Mouse (Mus musculus): ENCODE measurements at regions not wholly inside any gene's neighbourhood (a gene's known extent, or its start where the extent isn't known, plus 50 kb on each side); places are given as distances from the start of the nearest gene placed in this dataset.
A peak's percentile ranks its signal among the peaks of the same experiment; 100 is the strongest.

GRCm38 (mm10) chr14:103913453-103913852 is 69.3 kb upstream of the Ednrb start:
- Histone ChIP-seq H3K9ac (ENCODE audit: low read depth, low read length) (no peak overlapping the region), H3K4me2 (ENCODE audit: low read depth, low read length) (no peak overlapping the region), H3K27me3 (replicated peaks; ENCODE audit: control insufficient read depth, insufficient read depth, low read length) (no peaks in the 10 kb centered on the region), H3K36me3 (ENCODE audit: control insufficient read depth, insufficient read depth, low read length) (no peaks in the 10 kb centered on the region), H3K4me1 (ENCODE audit: control insufficient read depth, insufficient read depth, low read length) (no peaks in the 10 kb centered on the region), H3K4me3 (ENCODE audit: low read depth, low read length) (no peak overlapping the region), H3K27ac (replicated peaks; ENCODE audit: low read depth, low read length) (no peak overlapping the region), H3K9me3 (ENCODE audit: control insufficient read depth, low read length) (no peaks in the 10 kb centered on the region)
- 92% methylated on average over 4 of the region's 4 CpGs for WGBS
- ATAC-seq (ENCODE audit: low read depth), result no peak
- DNase-seq (ENCODE audit: low spot score), result no peak

GRCm38 (mm10) chr14:103911707-103912106 is 67.5 kb upstream of the Ednrb start:
- Histone ChIP-seq H3K9me3 (ENCODE audit: control insufficient read depth, low read length) (no peaks in the 10 kb centered on the region), H3K9ac (ENCODE audit: low read depth, low read length) (no peak overlapping the region), H3K4me1 (ENCODE audit: control insufficient read depth, insufficient read depth, low read length) (no peaks in the 10 kb centered on the region), H3K27ac (replicated peaks; ENCODE audit: low read depth, low read length) (no peak overlapping the region), H3K36me3 (ENCODE audit: control insufficient read depth, insufficient read depth, low read length) (no peaks in the 10 kb centered on the region), H3K4me3 (ENCODE audit: low read depth, low read length) (no peak overlapping the region), H3K4me2 (ENCODE audit: low read depth, low read length) (no peak overlapping the region), H3K27me3 (replicated peaks; ENCODE audit: control insufficient read depth, insufficient read depth, low read length) (no peaks in the 10 kb centered on the region)
- WGBS, result 73% methylated on average over 4 of the region's 4 CpGs
- ATAC-seq (ENCODE audit: low read depth), result no peak
- no peak for DNase-seq (ENCODE audit: low spot score)

- Histone ChIP-seq H3K4me1 (ENCODE audit: control insufficient read depth, insufficient read depth, low read length) (no peaks in the 10 kb centered on the region), H3K27me3 (replicated peaks; ENCODE audit: control insufficient read depth, insufficient read depth, low read length) (no peaks in the 10 kb centered on the region), H3K36me3 (ENCODE audit: control insufficient read depth, insufficient read depth, low read length) (no peaks in the 10 kb centered on the region), H3K9me3 (ENCODE audit: control insufficient read depth, low read length) (no peaks in the 10 kb centered on the region), H3K9ac (ENCODE audit: low read depth, low read length) (no peak overlapping the region), H3K4me3 (ENCODE audit: low read depth, low read length) (no peak overlapping the region), H3K4me2 (ENCODE audit: low read depth, low read length) (no peak overlapping the region), H3K27ac (replicated peaks; ENCODE audit: low read depth, low read length) (no peak overlapping the region)
- ATAC-seq (ENCODE audit: low read depth), result no peak
- no peak for DNase-seq (ENCODE audit: low spot score)
- 97% methylated on average over 1 of the region's 1 CpGs for WGBS
Measured at GRCm38 (mm10) chr14:103911280-103911679, 67.1 kb upstream of the Ednrb start.

- Histone ChIP-seq H3K9me3 (ENCODE audit: control insufficient read depth, low read length) (no peaks in the 10 kb centered on the region), H3K27me3 (replicated peaks; ENCODE audit: control insufficient read depth, insufficient read depth, low read length) (no peaks in the 10 kb centered on the region), H3K9ac (ENCODE audit: low read depth, low read length) (no peak overlapping the region), H3K4me1 (ENCODE audit: control insufficient read depth, insufficient read depth, low read length) (no peaks in the 10 kb centered on the region), H3K27ac (replicated peaks; ENCODE audit: low read depth, low read length) (no peak overlapping the region), H3K4me3 (ENCODE audit: low read depth, low read length) (no peak overlapping the region), H3K4me2 (ENCODE audit: low read depth, low read length) (no peak overlapping the region), H3K36me3 (ENCODE audit: control insufficient read depth, insufficient read depth, low read length) (no peaks in the 10 kb centered on the region)
- WGBS, result 36% methylated on average over 2 of the region's 2 CpGs
- DNase-seq (ENCODE audit: low spot score) (no peak), ATAC-seq (ENCODE audit: low read depth) (no peak)
Measured at GRCm38 (mm10) chr14:103906417-103907070, 62.3 kb upstream of the Ednrb start.

GRCm38 (mm10) chr14:103900817-103901216 is 56.6 kb upstream of the Ednrb start:
- Histone ChIP-seq H3K9me3 (ENCODE audit: control insufficient read depth, low read length) (no peaks in the 10 kb centered on the region), H3K27me3 (replicated peaks; ENCODE audit: control insufficient read depth, insufficient read depth, low read length) (no peaks in the 10 kb centered on the region), H3K4me2 (ENCODE audit: low read depth, low read length) (no peak overlapping the region), H3K27ac (replicated peaks; ENCODE audit: low read depth, low read length) (no peak overlapping the region), H3K9ac (ENCODE audit: low read depth, low read length) (no peak overlapping the region), H3K4me3 (ENCODE audit: low read depth, low read length) (no peak overlapping the region), H3K36me3 (ENCODE audit: control insufficient read depth, insufficient read depth, low read length) (no peaks in the 10 kb centered on the region), H3K4me1 (ENCODE audit: control insufficient read depth, insufficient read depth, low read length) (peaks cover 12% of the 10 kb centered on the region)
- no peak for DNase-seq (ENCODE audit: low spot score)
- 69% methylated on average over 2 of the region's 2 CpGs for WGBS
- ATAC-seq (ENCODE audit: low read depth), result no peak

- Histone ChIP-seq H3K9me3 (ENCODE audit: control insufficient read depth, low read length) (no peaks in the 10 kb centered on the region), H3K27me3 (replicated peaks; ENCODE audit: control insufficient read depth, insufficient read depth, low read length) (peaks cover 1% of the 10 kb centered on the region; the same call in 1 of the 2 replicates), H3K4me3 (ENCODE audit: low read depth, low read length) (peak overlapping the region; percentile 25), H3K36me3 (ENCODE audit: control insufficient read depth, insufficient read depth, low read length) (no peaks in the 10 kb centered on the region), H3K9ac (ENCODE audit: low read depth, low read length) (peak overlapping the region; percentile 50), H3K27ac (replicated peaks; ENCODE audit: low read depth, low read length) (no peak overlapping the region), H3K4me2 (ENCODE audit: low read depth, low read length) (peak overlapping the region; percentile 55), H3K4me1 (ENCODE audit: control insufficient read depth, insufficient read depth, low read length) (peaks cover 12% of the 10 kb centered on the region)
- WGBS, result 14% methylated on average over 22 of the region's 22 CpGs
- peak; percentile 78 for ATAC-seq (ENCODE audit: low read depth)
- DNase-seq (ENCODE audit: low spot score), result peak; percentile 74
Measured at GRCm38 (mm10) chr14:103899111-103899814, 55.1 kb upstream of the Ednrb start.

- ATAC-seq (ENCODE audit: low read depth) (peak; percentile 18; the same call in 1 of the 2 replicates), DNase-seq (ENCODE audit: low spot score) (peak; percentile 23)
- Histone ChIP-seq H3K36me3 (ENCODE audit: control insufficient read depth, insufficient read depth, low read length) (no peaks in the 10 kb centered on the region), H3K9me3 (ENCODE audit: control insufficient read depth, low read length) (no peaks in the 10 kb centered on the region), H3K4me2 (ENCODE audit: low read depth, low read length) (peak overlapping the region; percentile 55), H3K9ac (ENCODE audit: low read depth, low read length) (0 out of 2 replicates have a peak overlapping the region, but pooled peaks have one; percentile 26), H3K27ac (replicated peaks; ENCODE audit: low read depth, low read length) (no peak overlapping the region), H3K27me3 (replicated peaks; ENCODE audit: control insufficient read depth, insufficient read depth, low read length) (peaks cover 3% of the 10 kb centered on the region; the same call in 1 of the 2 replicates), H3K4me3 (ENCODE audit: low read depth, low read length) (peak overlapping the region; percentile 25), H3K4me1 (ENCODE audit: control insufficient read depth, insufficient read depth, low read length) (peaks cover 12% of the 10 kb centered on the region)
- WGBS, result 24% methylated on average over 9 of the region's 9 CpGs
Measured at GRCm38 (mm10) chr14:103898689-103899088, 54.5 kb upstream of the Ednrb start.

- DNase-seq (ENCODE audit: low spot score) (no peak), ATAC-seq (ENCODE audit: low read depth) (no peak)
- H3K36me3 ChIP-seq (ENCODE audit: control insufficient read depth, insufficient read depth, low read length), result no peaks in the 10 kb centered on the region
- peaks cover 3% of the 10 kb centered on the region; the same call in 1 of the 2 replicates for H3K27me3 ChIP-seq (replicated peaks; ENCODE audit: control insufficient read depth, insufficient read depth, low read length)
- 94% methylated on average over 7 of the region's 7 CpGs for WGBS
- H3K4me2 ChIP-seq (ENCODE audit: low read depth, low read length), result no peak overlapping the region
- H3K9me3 ChIP-seq (ENCODE audit: control insufficient read depth, low read length), result no peaks in the 10 kb centered on the region
- no peak overlapping the region for H3K27ac ChIP-seq (replicated peaks; ENCODE audit: low read depth, low read length)
- H3K4me3 ChIP-seq (ENCODE audit: low read depth, low read length), result no peak overlapping the region
- peaks cover 12% of the 10 kb centered on the region for H3K4me1 ChIP-seq (ENCODE audit: control insufficient read depth, insufficient read depth, low read length)
- H3K9ac ChIP-seq (ENCODE audit: low read depth, low read length), result no peak overlapping the region
Measured at GRCm38 (mm10) chr14:103895261-103895660, 51.1 kb upstream of the Ednrb start.

Data from embryonic facial prominence, embryonic 14.5 days (tissue).